Mouse (Mus musculus) kidney, adult 18-20 months (tissue): ENCODE measurements around the gene Mb.

ENCODE experiments used
- DNase-seq: peaks from one replicate; pipeline ENCODE4 v3.0.0; 2021

Mb gene

GRCm38 (mm10) chr15:77025884-77026583 lies 24.4 kb downstream of the Mb start:
- DNase-seq: no peak

- no peak for DNase-seq
These were observed 28.0 kb downstream of the Mb start for GRCm38 (mm10) chr15:77022401-77022957.

GRCm38 (mm10) chr15:77021851-77022250 lies 28.6 kb downstream of the Mb start:
- DNase-seq: no peak

GRCm38 (mm10) chr15:77021056-77021455 lies 29.4 kb downstream of the Mb start:
- DNase-seq: no peak

GRCm38 (mm10) chr15:77020136-77020535 lies 30.3 kb downstream of the Mb start:
- no peak for DNase-seq

GRCm38 (mm10) chr15:77019533-77019932 lies 30.9 kb downstream of the Mb start:
- DNase-seq: no peak

- no peak for DNase-seq
These were observed 31.6 kb downstream of the Mb start for GRCm38 (mm10) chr15:77018740-77019340.

- no peak for DNase-seq
These were observed 32.6 kb downstream of the Mb start for GRCm38 (mm10) chr15:77017897-77018296.

- no peak for DNase-seq
These were observed 34.0 kb downstream of the Mb start for GRCm38 (mm10) chr15:77016509-77016908.

GRCm38 (mm10) chr15:77014985-77015384 lies 35.5 kb downstream of the Mb start:
- DNase-seq: peak; percentile 5

- no peak for DNase-seq
These were observed 36.0 kb downstream of the Mb start for GRCm38 (mm10) chr15:77014431-77014830.

- peak; percentile 21 for DNase-seq
These were observed 36.7 kb downstream of the Mb start for GRCm38 (mm10) chr15:77013753-77014241.

- peak; percentile 61 for DNase-seq
These were observed 41.6 kb downstream of the Mb start for GRCm38 (mm10) chr15:77008851-77009250.

GRCm38 (mm10) chr15:77003868-77004215 lies 46.6 kb downstream of the Mb start:
- peak; percentile 64 for DNase-seq

GRCm38 (mm10) chr15:77003173-77003867 lies 47.1 kb downstream of the Mb start:
- peak; percentile 5 for DNase-seq

GRCm38 (mm10) chr15:76998878-76999588 lies 51.4 kb downstream of the Mb start:
- peak; percentile 43 for DNase-seq

GRCm38 (mm10) chr15:76998048-76998447 lies 52.4 kb downstream of the Mb start:
- DNase-seq: no peak

GRCm38 (mm10) chr15:76994413-76994812 lies 56.1 kb downstream of the Mb start:
- DNase-seq: no peak

GRCm38 (mm10) chr15:76987542-76988094 lies 62.9 kb downstream of the Mb start:
- DNase-seq: no peak

GRCm38 (mm10) chr15:76987137-76987536 lies 63.3 kb downstream of the Mb start:
- no peak for DNase-seq

- no peak for DNase-seq
These were observed 67.7 kb downstream of the Mb start for GRCm38 (mm10) chr15:76982745-76983144.

GRCm38 (mm10) chr15:76979799-76980198 lies 70.7 kb downstream of the Mb start:
- DNase-seq: no peak

- no peak for DNase-seq
These were observed 73.9 kb downstream of the Mb start for GRCm38 (mm10) chr15:76976619-76977018.
